Mouse (Mus musculus) liver, adult 2 months (tissue): ENCODE data around the gene Ppme1. TPM values are rescaled to one million over a fixed set of nuclear protein-coding genes. Genes with fewer than 3 reads are reported as not detected.

Source experiments
- DNase-seq: peaks from one replicate; pipeline ENCODE4 v3.0.0-alpha.2; 2011; ENCODE audit warnings: low read depth, low spot score; ENCODE audit errors: extremely low read depth
- H3K27ac ChIP-seq: fragments of 200-500 bp; replicated peaks from 2 replicates; pipeline ENCODE4 v1.5.1; 2012; ENCODE audit warnings: low read depth, mild to moderate bottlenecking, control low read depth, inconsistent platforms, low read length; ENCODE audit not compliant: insufficient read depth
- H3K27me3 ChIP-seq: fragments of 200-500 bp; 2 replicates; pipeline ENCODE4 v1.6.1; 2012; ENCODE audit warnings: mild to moderate bottlenecking, moderate library complexity, low read length, inconsistent platforms; ENCODE audit not compliant: control insufficient read depth, insufficient read depth
- H3K36me3 ChIP-seq: fragments of 200-500 bp; 2 replicates; pipeline ENCODE4 v1.6.1; 2012; ENCODE audit warnings: low read length, inconsistent platforms; ENCODE audit not compliant: control insufficient read depth, insufficient read depth
- H3K4me1 ChIP-seq: fragments of 200-500 bp; 2 replicates; pipeline ENCODE4 v1.6.1; 2011; ENCODE audit warnings: low read length; ENCODE audit not compliant: control insufficient read depth, insufficient read depth
- H3K4me3 ChIP-seq: fragments of 200-500 bp; 2 replicates; pipeline ENCODE4 v1.5.1; 2011; ENCODE audit warnings: low read depth, mild to moderate bottlenecking, control low read depth, low read length, moderate library complexity; ENCODE audit not compliant: insufficient read depth
- H3K79me2 ChIP-seq: fragments of 200-500 bp; 2 replicates; pipeline ENCODE4 v1.6.1; 2012; ENCODE audit warnings: inconsistent platforms, mild to moderate bottlenecking, low read length, moderate library complexity; ENCODE audit not compliant: control insufficient read depth, insufficient read depth
- H3K9ac ChIP-seq: fragments of 200-500 bp; 2 replicates; pipeline ENCODE4 v1.6.1; 2012; ENCODE audit warnings: low read depth, mild to moderate bottlenecking, control low read depth, inconsistent platforms, low read length
- CTCF ChIP-seq: fragments of 200-500 bp; IDR thresholded peaks from 2 replicates; pipeline ENCODE4 v1.5.1; 2011; ENCODE audit warnings: low read depth, low read length, control low read depth
- POLR2A ChIP-seq: fragments of 200-500 bp; IDR thresholded peaks from 2 replicates; pipeline ENCODE4 v1.6.1; 2011; ENCODE audit warnings: low read length, control low read depth; ENCODE audit not compliant: insufficient read depth; ENCODE audit errors: extremely low read depth
- WGBS: fragments of 180-500 bp; shearing (Covaris S2); methylation state at CpG from one replicate; pipeline ENCODE4 v1.1.7; 2018; 5-methylcytosine and 5-hydroxymethylcytosine counted together
- polyA plus RNA-seq: library from polyadenylated mRNA; depleted of rRNA; stranded (reverse); fragments of >200 nt; gene quantifications from 2 replicates; pipeline ENCODE4 v1.2.3, GENCODE M21; 2012
- total RNA-seq: library from RNA; depleted of rRNA; stranded (reverse); fragments of >200 nt; gene quantifications from 2 replicates; pipeline ENCODE4 v1.2.3, GENCODE M21; 2014

Gene Ppme1
- total and polyA plus RNA-seq, 2 experiments = 9.8 to 59.1 TPM

- H3K27me3 ChIP-seq = no peaks in the 10 kb centered on the region
- H3K36me3 ChIP-seq = no peaks in the 10 kb centered on the region
- H3K27ac ChIP-seq = no peak overlapping the region
- no peak for DNase-seq
- H3K4me1 ChIP-seq = no peaks in the 10 kb centered on the region
- WGBS = 75% methylated on average over 6 of the region's 6 CpGs
- H3K79me2 ChIP-seq = no peaks in the 10 kb centered on the region
- no peak overlapping the region for H3K4me3 ChIP-seq
- TF ChIP-seq POLR2A = no peak
- TF ChIP-seq CTCF = no peak
- H3K9ac ChIP-seq = no peak overlapping the region
These were observed 62.4 kb downstream of the Ppme1 start for GRCm38 (mm10) chr7:100309679-100310078.

GRCm38 (mm10) chr7:100309216-100309615, 62.9 kb downstream of the Ppme1 start:
- DNase-seq = no peak
- H3K79me2 ChIP-seq = no peaks in the 10 kb centered on the region
- 78% methylated on average over 1 of the region's 1 CpGs for WGBS
- H3K4me1 ChIP-seq = no peaks in the 10 kb centered on the region
- TF ChIP-seq POLR2A = no peak
- TF ChIP-seq CTCF = no peak
- no peaks in the 10 kb centered on the region for H3K36me3 ChIP-seq
- H3K9ac ChIP-seq = no peak overlapping the region
- H3K4me3 ChIP-seq = no peak overlapping the region
- H3K27me3 ChIP-seq = no peaks in the 10 kb centered on the region
- no peak overlapping the region for H3K27ac ChIP-seq

GRCm38 (mm10) chr7:100307872-100308653, 64.0 kb downstream of the Ppme1 start:
- Histone ChIP-seq H3K27ac (no peak overlapping the region), H3K9ac (no peak overlapping the region), H3K4me3 (no peak overlapping the region), H3K27me3 (no peaks in the 10 kb centered on the region), H3K4me1 (no peaks in the 10 kb centered on the region), H3K36me3 (no peaks in the 10 kb centered on the region), H3K79me2 (no peaks in the 10 kb centered on the region)
- 87% methylated on average over 6 of the region's 6 CpGs for WGBS
- no peak for DNase-seq
- TF ChIP-seq CTCF (no peak), POLR2A (no peak)

GRCm38 (mm10) chr7:100305894-100306293, 66.2 kb downstream of the Ppme1 start:
- no peak overlapping the region for H3K4me3 ChIP-seq
- no peaks in the 10 kb centered on the region for H3K79me2 ChIP-seq
- no peak overlapping the region for H3K27ac ChIP-seq
- no peak for DNase-seq
- H3K27me3 ChIP-seq = no peaks in the 10 kb centered on the region
- TF ChIP-seq POLR2A (no peak), CTCF (no peak)
- no peaks in the 10 kb centered on the region for H3K36me3 ChIP-seq
- WGBS = 84% methylated on average over 9 of the region's 9 CpGs
- no peak overlapping the region for H3K9ac ChIP-seq
- H3K4me1 ChIP-seq = no peaks in the 10 kb centered on the region

- no peaks in the 10 kb centered on the region for H3K4me1 ChIP-seq
- no peak for DNase-seq
- WGBS = 39% methylated on average over 4 of the region's 4 CpGs
These were observed 69.8 kb downstream of the Ppme1 start for GRCm38 (mm10) chr7:100302316-100302715.

GRCm38 (mm10) chr7:100301390-100301789, 70.7 kb downstream of the Ppme1 start:
- Histone ChIP-seq H3K9ac (no peak overlapping the region), H3K27me3 (no peaks in the 10 kb centered on the region), H3K4me3 (no peak overlapping the region), H3K27ac (no peak overlapping the region), H3K36me3 (no peaks in the 10 kb centered on the region), H3K4me1 (no peaks in the 10 kb centered on the region), H3K79me2 (no peaks in the 10 kb centered on the region)
- TF ChIP-seq CTCF (no peak), POLR2A (no peak)
- no peak for DNase-seq
- 89% methylated on average over 3 of the region's 3 CpGs for WGBS

More at GRCm38 (mm10) chr7:100302316-100302715, 69.8 kb downstream of the Ppme1 start:
- Histone ChIP-seq H3K27me3 (no peaks in the 10 kb centered on the region), H3K9ac (no peak overlapping the region), H3K4me3 (no peak overlapping the region), H3K27ac (no peak overlapping the region), H3K79me2 (no peaks in the 10 kb centered on the region), H3K36me3 (no peaks in the 10 kb centered on the region)
- no peak for TF ChIP-seq CTCF
- no peak for TF ChIP-seq POLR2A
